Mouse (Mus musculus) thymus, adult 2 months (tissue): ENCODE measurements at regions not wholly inside any gene's neighbourhood (a gene's known extent, or its start where the extent isn't known, plus 50 kb on each side); places are given as distances from the start of the nearest gene placed in this dataset.

Experiments used
- DNase-seq: peaks from one replicate; pipeline ENCODE4 v3.0.0; 2021
- H3K27ac ChIP-seq: fragments of 200-500 bp; 2 replicates; pipeline ENCODE4 v1.5.1; 2012; ENCODE audit warnings: low read length, control low read depth; ENCODE audit not compliant: control insufficient read depth, insufficient read depth
- H3K27me3 ChIP-seq: fragments of 200-500 bp; 2 replicates; pipeline ENCODE4 v1.6.1; 2012; ENCODE audit warnings: mild to moderate bottlenecking, low read length, moderate library complexity, mixed read lengths; ENCODE audit not compliant: control insufficient read depth, insufficient read depth
- H3K36me3 ChIP-seq: fragments of 200-500 bp; 2 replicates; pipeline ENCODE4 v1.6.1; 2012; ENCODE audit warnings: mild to moderate bottlenecking, low read length, moderate library complexity; ENCODE audit not compliant: control insufficient read depth, insufficient read depth
- H3K4me1 ChIP-seq: fragments of 200-500 bp; replicated peaks from 2 replicates; pipeline ENCODE4 v1.6.1; 2012; ENCODE audit warnings: low read length; ENCODE audit not compliant: control insufficient read depth, insufficient read depth
- H3K4me3 ChIP-seq: fragments of 200-500 bp; 2 replicates; pipeline ENCODE4 v1.5.1; 2012; ENCODE audit warnings: mild to moderate bottlenecking, low read length, control low read depth, moderate library complexity; ENCODE audit not compliant: control insufficient read depth, insufficient read depth
- CTCF ChIP-seq: fragments of 200-500 bp; IDR thresholded peaks from 2 replicates; pipeline ENCODE4 v1.5.1; 2012; ENCODE audit warnings: mild to moderate bottlenecking, control low read depth, low read length, moderate library complexity, borderline replicate concordance; ENCODE audit not compliant: control insufficient read depth, poor library complexity, insufficient read depth; ENCODE audit errors: extremely low read depth
- POLR2A ChIP-seq: fragments of 200-500 bp; IDR thresholded peaks from 2 replicates; pipeline ENCODE4 v1.6.1; 2012; ENCODE audit warnings: mild to moderate bottlenecking, low read length, control low read depth, moderate library complexity; ENCODE audit not compliant: control insufficient read depth, poor library complexity, insufficient read depth; ENCODE audit errors: extremely low read depth
- WGBS: fragments of 180-500 bp; shearing (Covaris S2); methylation state at CpG from one replicate; pipeline ENCODE4 v1.1.7; 2018; 5-methylcytosine and 5-hydroxymethylcytosine counted together

- Histone ChIP-seq H3K4me3 (no peak overlapping the region), H3K4me1 (no peaks in the 10 kb centered on the region), H3K36me3 (no peaks in the 10 kb centered on the region), H3K27me3 (no peaks in the 10 kb centered on the region), H3K27ac (no peak overlapping the region)
- no peak for DNase-seq
- no peak for TF ChIP-seq POLR2A
- no peak for TF ChIP-seq CTCF
- 90% methylated on average over 5 of the region's 5 CpGs for WGBS
Measured at GRCm38 (mm10) chr1:167979588-167979987, 290.6 kb downstream of the Lmx1a start.

- Histone ChIP-seq H3K4me1 (no peaks in the 10 kb centered on the region), H3K27me3 (no peaks in the 10 kb centered on the region), H3K4me3 (no peak overlapping the region), H3K27ac (no peak overlapping the region), H3K36me3 (no peaks in the 10 kb centered on the region)
- WGBS, result 96% methylated on average over 2 of the region's 2 CpGs
- DNase-seq, result no peak
- TF ChIP-seq POLR2A (no peak), CTCF (no peak)
Measured at GRCm38 (mm10) chr1:167981292-167981691, 292.3 kb downstream of the Lmx1a start.

DNA sequence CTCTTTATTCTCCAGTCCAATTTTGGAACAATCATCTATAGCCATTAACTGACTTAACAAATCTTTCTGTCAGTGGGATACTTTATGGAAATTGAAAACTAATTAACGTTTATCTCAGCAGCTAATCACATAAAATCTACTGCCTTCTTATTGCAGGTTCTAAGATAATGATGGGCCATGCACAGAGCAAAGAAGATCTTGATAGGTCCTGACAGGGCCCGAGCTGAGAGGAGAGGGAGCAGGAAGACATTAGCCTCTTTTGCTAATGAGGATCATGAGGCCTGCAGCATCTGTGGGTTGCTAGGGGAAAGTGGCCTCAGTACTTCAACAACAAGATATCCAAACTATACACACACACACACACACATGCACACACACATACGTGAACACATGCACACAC, 318.4 kb downstream of the Lmx1a start:
- WGBS, result 96% methylated on average over 3 of the region's 3 CpGs
- DNase-seq, result no peak

GRCm38 (mm10) chr1:168008216-168008615, 319.2 kb downstream of the Lmx1a start:
- Histone ChIP-seq H3K4me3 (no peak overlapping the region), H3K36me3 (no peaks in the 10 kb centered on the region), H3K27ac (no peak overlapping the region), H3K27me3 (no peaks in the 10 kb centered on the region), H3K4me1 (no peaks in the 10 kb centered on the region)
- TF ChIP-seq CTCF, result no peak
- TF ChIP-seq POLR2A, result no peak
- WGBS, result 93% methylated on average over 1 of the region's 1 CpGs
- no peak for DNase-seq

More for the DNA sequence above, 318.4 kb downstream of the Lmx1a start:
- no peak overlapping the region for H3K4me3 ChIP-seq
- no peak for TF ChIP-seq POLR2A
- no peak for TF ChIP-seq CTCF
- H3K27me3 ChIP-seq, result no peaks in the 10 kb centered on the region
- H3K4me1 ChIP-seq, result no peaks in the 10 kb centered on the region
- H3K36me3 ChIP-seq, result no peaks in the 10 kb centered on the region
- H3K27ac ChIP-seq, result no peak overlapping the region

GRCm38 (mm10) chr1:168010416-168010815, 321.4 kb downstream of the Lmx1a start:
- Histone ChIP-seq H3K27ac (no peak overlapping the region), H3K4me1 (no peaks in the 10 kb centered on the region), H3K36me3 (no peaks in the 10 kb centered on the region), H3K27me3 (no peaks in the 10 kb centered on the region), H3K4me3 (no peak overlapping the region)
- TF ChIP-seq POLR2A, result no peak
- TF ChIP-seq CTCF, result no peak
- WGBS, result 93% methylated on average over 5 of the region's 5 CpGs
- no peak for DNase-seq

DNA sequence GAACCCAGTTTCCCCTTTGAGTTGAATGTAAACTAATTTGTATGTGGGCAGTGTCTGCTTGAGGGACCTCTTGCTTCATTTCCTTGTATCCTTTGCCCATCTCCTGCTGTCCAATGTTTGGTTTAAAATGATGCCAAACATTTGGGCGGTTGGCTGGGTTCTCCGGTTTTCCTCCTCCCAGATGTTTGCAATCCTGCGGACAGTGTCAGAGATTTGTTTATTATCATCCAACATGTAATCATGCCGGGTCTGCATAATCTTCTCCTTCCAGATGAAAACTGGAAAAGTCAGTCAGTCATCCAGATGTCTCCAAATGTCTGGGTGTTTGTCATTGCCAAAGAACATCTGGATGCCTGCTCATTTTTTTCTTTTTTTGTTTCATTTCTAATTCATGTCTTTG, 323.0 kb downstream of the Lmx1a start:
- Histone ChIP-seq H3K36me3 (no peaks in the 10 kb centered on the region), H3K27me3 (no peaks in the 10 kb centered on the region), H3K4me3 (no peak overlapping the region), H3K27ac (no peak overlapping the region), H3K4me1 (no peaks in the 10 kb centered on the region)
- TF ChIP-seq POLR2A (no peak), CTCF (no peak)
- WGBS, result 91% methylated on average over 4 of the region's 4 CpGs
- DNase-seq, result no peak

DNA sequence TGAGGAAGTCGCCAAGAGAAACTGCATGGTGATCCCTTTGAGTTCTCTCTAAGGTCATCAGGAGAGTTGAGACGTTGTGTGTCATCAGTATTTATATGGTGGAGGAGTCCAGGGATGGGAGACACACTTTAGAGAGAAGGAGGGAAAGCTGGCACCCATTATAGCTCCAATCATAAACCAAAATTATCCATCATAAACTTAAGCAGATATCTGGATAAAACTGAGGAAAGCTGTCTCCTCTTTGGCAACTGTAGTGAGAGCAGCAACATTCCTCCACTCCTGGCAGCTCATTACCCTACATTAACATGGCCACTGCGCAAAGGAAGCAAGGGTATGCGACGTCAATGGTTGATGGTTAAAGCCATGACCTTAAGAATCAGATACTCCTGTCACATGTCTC, 323.6 kb downstream of the Lmx1a start:
- H3K36me3 ChIP-seq, result no peaks in the 10 kb centered on the region
- H3K27me3 ChIP-seq, result no peaks in the 10 kb centered on the region
- WGBS, result 81% methylated on average over 5 of the region's 5 CpGs
- DNase-seq, result no peak
- no peak overlapping the region for H3K27ac ChIP-seq
- no peaks in the 10 kb centered on the region for H3K4me1 ChIP-seq
- TF ChIP-seq POLR2A (no peak), CTCF (no peak)
- no peak overlapping the region for H3K4me3 ChIP-seq
